Mouse (Mus musculus) midbrain, embryonic 13.5 days (tissue): ENCODE data around the gene Cntrl. TPM values are rescaled to one million over a fixed set of nuclear protein-coding genes. Genes with fewer than 3 reads are reported as not detected.
A peak's percentile ranks its signal among the peaks of the same experiment; 100 is the strongest.

ENCODE experiments used
- ATAC-seq: fragments of 200-750 bp; cut with Nextera tagmentation; 2 replicates; pipeline ENCODE4 v1.8.0; 2017; ENCODE audit warnings: mild to moderate bottlenecking, moderate TSS enrichment, moderate library complexity
- H3K27ac ChIP-seq: fragments of 300-500 bp; sonication (generic); 2 replicates; pipeline ENCODE4 v1.5.1; 2015; ENCODE audit warnings: inconsistent platforms, mild to moderate bottlenecking, moderate library complexity
- H3K27me3 ChIP-seq: fragments of 300-500 bp; sonication (generic); 2 replicates; pipeline ENCODE4 v1.6.1; 2015; ENCODE audit warnings: mild to moderate bottlenecking, inconsistent platforms
- H3K36me3 ChIP-seq: fragments of 300-500 bp; sonication (generic); 2 replicates; pipeline ENCODE4 v1.6.1; 2015; ENCODE audit warnings: mild to moderate bottlenecking, inconsistent platforms
- H3K4me1 ChIP-seq: fragments of 300-500 bp; sonication (generic); replicated peaks from 2 replicates; pipeline ENCODE4 v1.6.1; 2015; ENCODE audit warnings: inconsistent platforms
- H3K4me2 ChIP-seq: fragments of 300-500 bp; sonication (generic); replicated peaks from 2 replicates; pipeline ENCODE4 v1.6.1; 2015; ENCODE audit warnings: moderate library complexity, mild to moderate bottlenecking, inconsistent platforms
- H3K4me3 ChIP-seq: fragments of 300-500 bp; sonication (generic); replicated peaks from 2 replicates; pipeline ENCODE4 v1.5.1; 2015; ENCODE audit warnings: mild to moderate bottlenecking, inconsistent platforms
- H3K9ac ChIP-seq: fragments of 300-500 bp; sonication (generic); replicated peaks from 2 replicates; pipeline ENCODE4 v1.6.1; 2015; ENCODE audit warnings: mild to moderate bottlenecking, inconsistent platforms
- H3K9me3 ChIP-seq: fragments of 300-500 bp; sonication (generic); 2 replicates; pipeline ENCODE4 v1.6.1; 2016; ENCODE audit warnings: mild to moderate bottlenecking, inconsistent platforms
- WGBS: fragments of 180-500 bp; shearing (Covaris S2); methylation state at CpG from one replicate; pipeline ENCODE4 v1.1.7; 2015; 5-methylcytosine and 5-hydroxymethylcytosine counted together
- polyA plus RNA-seq: library from polyadenylated mRNA; unstranded; fragments of >200 nt; fragmentation: Nextera tagmentation; extraction: Ambion mirVana; gene quantifications from 2 replicates; pipeline ENCODE4 v1.2.1, GENCODE M21; 2015

The Cntrl gene
- polyA plus RNA-seq, 1 experiment from 2014 or later = 18.1 TPM

DNA sequence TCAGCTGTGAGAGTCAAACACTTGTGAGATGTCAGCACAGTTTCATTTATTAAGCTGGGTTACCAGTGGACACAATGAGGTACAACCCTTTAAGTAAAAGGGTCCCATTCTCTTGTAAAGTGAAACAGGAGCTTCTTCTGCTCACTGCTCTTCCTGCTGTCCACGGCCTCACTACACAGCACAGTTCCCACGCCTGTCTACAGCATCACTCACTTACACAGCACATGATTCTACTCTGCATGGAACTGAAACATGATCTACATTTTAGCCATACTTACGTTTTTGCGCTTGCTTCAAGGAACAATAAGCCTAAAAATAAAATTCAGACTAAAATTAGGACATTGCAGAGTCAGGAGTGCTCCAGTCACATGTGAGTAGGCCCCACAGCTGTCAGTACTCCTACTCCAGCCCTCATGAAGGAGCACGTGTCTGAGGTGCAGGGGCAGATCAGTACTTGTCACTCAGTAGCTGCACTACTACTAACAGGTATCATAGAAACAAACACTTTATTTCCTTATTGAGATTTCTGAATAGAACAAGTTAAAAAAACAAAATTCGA lies 73.9 kb downstream of the Cntrl start:
- 96% methylated on average over 6 of the region's 6 CpGs for WGBS
- Histone ChIP-seq H3K36me3 (peaks cover 51% of the 10 kb centered on the region), H3K4me3 (no peak overlapping the region)

GRCm38 (mm10) chr2:35188929-35189328 lies 79.6 kb downstream of the Cntrl start:
- H3K27me3 ChIP-seq = no peaks in the 10 kb centered on the region
- H3K9me3 ChIP-seq = no peaks in the 10 kb centered on the region
- H3K4me1 ChIP-seq = no peaks in the 10 kb centered on the region
- H3K4me3 ChIP-seq = no peak overlapping the region
- H3K4me2 ChIP-seq = no peak overlapping the region
- no peak overlapping the region for H3K9ac ChIP-seq
- no peak for ATAC-seq
- 89% methylated on average over 5 of the region's 5 CpGs for WGBS
- no peak overlapping the region for H3K27ac ChIP-seq
- H3K36me3 ChIP-seq = peaks cover 35% of the 10 kb centered on the region

More for the DNA sequence above, 73.9 kb downstream of the Cntrl start:
- no peak for ATAC-seq
- no peaks in the 10 kb centered on the region for H3K4me1 ChIP-seq
- no peaks in the 10 kb centered on the region for H3K9me3 ChIP-seq
- H3K9ac ChIP-seq = no peak overlapping the region
- H3K27me3 ChIP-seq = no peaks in the 10 kb centered on the region
- no peak overlapping the region for H3K27ac ChIP-seq
- H3K4me2 ChIP-seq = no peak overlapping the region

GRCm38 (mm10) chr2:35193976-35194375 lies 84.7 kb downstream of the Cntrl start:
- Histone ChIP-seq H3K4me2 (no peak overlapping the region), H3K4me3 (no peak overlapping the region), H3K36me3 (peaks cover 13% of the 10 kb centered on the region), H3K27me3 (no peaks in the 10 kb centered on the region), H3K27ac (no peak overlapping the region), H3K9me3 (no peaks in the 10 kb centered on the region), H3K4me1 (peaks cover 23% of the 10 kb centered on the region), H3K9ac (no peak overlapping the region)
- no peak for ATAC-seq
- 86% methylated on average over 1 of the region's 1 CpGs for whole genome bisulfite sequencing

- Histone ChIP-seq H3K4me3 (no peak overlapping the region), H3K36me3 (no peaks in the 10 kb centered on the region), H3K4me2 (no peak overlapping the region), H3K27me3 (no peaks in the 10 kb centered on the region), H3K9ac (no peak overlapping the region), H3K9me3 (no peaks in the 10 kb centered on the region), H3K27ac (no peak overlapping the region), H3K4me1 (peaks cover 31% of the 10 kb centered on the region)
- ATAC-seq = no peak
- 87% methylated on average over 6 of the region's 6 CpGs for WGBS
Measured at GRCm38 (mm10) chr2:35195626-35196544, 86.6 kb downstream of the Cntrl start.

DNA sequence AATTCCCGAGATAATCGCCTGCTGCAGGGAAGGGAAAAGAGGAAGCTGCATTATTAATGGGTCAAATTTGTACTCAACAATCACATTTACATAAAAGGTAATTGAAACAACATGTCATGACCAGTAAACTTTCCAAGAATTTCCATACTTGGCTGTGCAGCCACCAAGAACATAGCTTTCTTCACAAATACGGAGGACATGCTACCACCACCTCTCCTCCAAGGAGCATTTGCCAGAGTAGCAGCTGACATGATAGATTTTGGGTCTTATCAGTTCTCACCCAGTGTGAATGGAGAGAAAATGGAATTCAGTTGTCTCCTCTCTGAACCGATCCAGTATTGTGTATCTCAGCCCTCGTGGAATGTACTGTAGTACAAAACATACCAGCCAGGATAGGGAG lies 90.2 kb downstream of the Cntrl start:
- H3K27ac ChIP-seq = peak overlapping the region; percentile 95
- 0 out of 2 replicates have a peak, but pooled peaks cover 4% of the 10 kb centered on the region for H3K27me3 ChIP-seq
- H3K4me2 ChIP-seq = peak overlapping the region; percentile 90
- no peaks in the 10 kb centered on the region for H3K36me3 ChIP-seq
- H3K9ac ChIP-seq = peak overlapping the region; percentile 100
- H3K4me1 ChIP-seq = peaks cover 31% of the 10 kb centered on the region
- H3K9me3 ChIP-seq = no peaks in the 10 kb centered on the region
- no peak for ATAC-seq
- peak overlapping the region; percentile 100 for H3K4me3 ChIP-seq
- 20% methylated on average over 5 of the region's 5 CpGs for WGBS

GRCm38 (mm10) chr2:35199971-35200897 lies 90.9 kb downstream of the Cntrl start:
- peak overlapping the region; percentile 100 for H3K9ac ChIP-seq
- no peaks in the 10 kb centered on the region for H3K36me3 ChIP-seq
- peak; percentile 86 for ATAC-seq
- H3K27ac ChIP-seq = peak overlapping the region; percentile 95
- 0 out of 2 replicates have a peak, but pooled peaks cover 4% of the 10 kb centered on the region for H3K27me3 ChIP-seq
- peak overlapping the region; percentile 90 for H3K4me2 ChIP-seq
- peak overlapping the region; percentile 100 for H3K4me3 ChIP-seq
- no peaks in the 10 kb centered on the region for H3K9me3 ChIP-seq
- WGBS = 1% methylated on average over 83 of the region's 90 CpGs
- peaks cover 31% of the 10 kb centered on the region for H3K4me1 ChIP-seq

DNA sequence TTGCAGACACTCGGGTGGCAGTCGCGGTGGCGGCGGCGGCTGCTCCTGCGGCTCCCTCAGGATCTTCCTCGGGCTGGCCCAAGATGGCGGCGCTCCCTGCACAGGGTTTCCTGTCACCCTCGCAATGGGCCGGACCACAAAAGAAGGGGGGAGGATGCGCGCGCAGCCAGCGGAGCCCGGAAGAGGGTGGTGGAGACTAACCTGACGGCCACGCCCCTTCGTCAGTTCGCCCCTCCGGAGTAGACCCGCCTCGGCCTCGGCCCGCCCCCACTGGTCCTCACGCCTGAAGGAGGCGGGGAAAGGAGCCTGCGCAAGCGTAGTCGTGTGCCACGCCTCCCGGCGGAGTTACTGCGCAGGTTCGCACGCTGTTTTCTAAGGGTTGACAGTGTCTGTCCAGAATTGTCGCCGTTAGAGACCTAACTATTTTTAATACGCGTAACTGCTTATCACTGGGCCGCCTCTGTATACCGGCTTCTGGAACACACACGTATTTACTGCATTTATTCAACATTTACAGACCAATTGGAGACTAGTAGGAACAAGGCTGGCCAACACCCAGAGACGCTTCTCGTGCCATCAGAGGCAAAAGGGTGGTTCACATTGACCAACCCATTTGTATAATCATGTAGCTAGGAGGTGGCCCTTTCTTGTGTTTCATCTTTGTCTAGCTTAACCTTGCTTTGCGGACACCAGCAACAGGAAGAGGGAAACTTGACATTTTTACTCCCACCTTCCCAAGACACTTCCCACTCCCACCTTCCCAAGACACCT lies 91.8 kb downstream of the Cntrl start, which contains the start of gene Rab14:
Gene Rab14, minus strand, starts transcription at position 223 of the 771 bp plus-strand sequence.
- ATAC-seq = peak; percentile 97
- under 1% methylated on average over 42 of the region's 47 CpGs for WGBS
- H3K27me3 ChIP-seq = 0 out of 2 replicates have a peak, but pooled peaks cover 4% of the 10 kb centered on the region

GRCm38 (mm10) chr2:35203729-35204128 lies 94.4 kb downstream of the Cntrl start:
- Histone ChIP-seq H3K27me3 (0 out of 2 replicates have a peak, but pooled peaks cover 4% of the 10 kb centered on the region), H3K27ac (no peak overlapping the region), H3K9me3 (no peaks in the 10 kb centered on the region), H3K4me3 (no peak overlapping the region), H3K4me1 (peaks cover 9% of the 10 kb centered on the region), H3K4me2 (no peak overlapping the region), H3K9ac (no peak overlapping the region), H3K36me3 (no peaks in the 10 kb centered on the region)
- ATAC-seq = no peak

More for the DNA sequence above, 91.8 kb downstream of the Cntrl start, which contains the start of gene Rab14:
- Histone ChIP-seq H3K9ac (peak within 1 kb of the TSS; percentile 100), H3K9me3 (no peaks in the 10 kb centered on the region), H3K27ac (peak within 1 kb of the TSS; percentile 95), H3K36me3 (no peaks in the 10 kb centered on the region), H3K4me2 (peak within 1 kb of the TSS; percentile 90), H3K4me3 (peak within 1 kb of the TSS; percentile 100), H3K4me1 (peaks cover 27% of the 10 kb centered on the region)

DNA sequence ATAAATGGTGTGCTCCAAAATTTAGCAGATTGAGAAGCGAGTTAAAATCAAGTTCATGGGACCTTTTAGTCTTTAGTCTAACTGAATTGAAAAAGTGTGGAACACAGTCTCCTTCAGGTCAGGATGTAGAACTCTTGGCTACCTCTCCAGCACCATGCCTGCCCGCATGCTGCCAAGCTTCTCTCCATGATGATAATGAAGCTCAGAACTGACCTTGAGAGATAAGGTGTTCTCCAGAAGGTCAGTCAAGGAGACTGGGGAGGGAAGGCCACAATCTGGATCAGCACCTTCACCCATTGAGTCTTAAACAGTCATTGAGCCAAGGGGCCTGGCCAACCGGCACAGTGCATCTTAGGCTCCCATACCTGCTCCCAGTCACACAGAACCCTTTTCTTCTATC lies 97.5 kb downstream of the Cntrl start:
- WGBS = 91% methylated on average over 3 of the region's 3 CpGs
- Histone ChIP-seq H3K4me1 (no peaks in the 10 kb centered on the region), H3K27me3 (0 out of 2 replicates have a peak, but pooled peaks cover 4% of the 10 kb centered on the region)

GRCm38 (mm10) chr2:35208054-35208453 lies 98.8 kb downstream of the Cntrl start:
- Histone ChIP-seq H3K9me3 (no peaks in the 10 kb centered on the region), H3K4me3 (no peak overlapping the region), H3K4me1 (no peaks in the 10 kb centered on the region), H3K36me3 (no peaks in the 10 kb centered on the region), H3K27ac (no peak overlapping the region), H3K4me2 (no peak overlapping the region), H3K27me3 (0 out of 2 replicates have a peak, but pooled peaks cover 4% of the 10 kb centered on the region), H3K9ac (no peak overlapping the region)
- no peak for ATAC-seq
- WGBS = 85% methylated on average over 3 of the region's 3 CpGs

More for the DNA sequence above, 97.5 kb downstream of the Cntrl start:
- no peak for ATAC-seq
- no peaks in the 10 kb centered on the region for H3K9me3 ChIP-seq
- no peak overlapping the region for H3K9ac ChIP-seq
- H3K36me3 ChIP-seq = no peaks in the 10 kb centered on the region
- H3K27ac ChIP-seq = no peak overlapping the region
- H3K4me2 ChIP-seq = no peak overlapping the region
- no peak overlapping the region for H3K4me3 ChIP-seq
